In the genomic region with DNA sequence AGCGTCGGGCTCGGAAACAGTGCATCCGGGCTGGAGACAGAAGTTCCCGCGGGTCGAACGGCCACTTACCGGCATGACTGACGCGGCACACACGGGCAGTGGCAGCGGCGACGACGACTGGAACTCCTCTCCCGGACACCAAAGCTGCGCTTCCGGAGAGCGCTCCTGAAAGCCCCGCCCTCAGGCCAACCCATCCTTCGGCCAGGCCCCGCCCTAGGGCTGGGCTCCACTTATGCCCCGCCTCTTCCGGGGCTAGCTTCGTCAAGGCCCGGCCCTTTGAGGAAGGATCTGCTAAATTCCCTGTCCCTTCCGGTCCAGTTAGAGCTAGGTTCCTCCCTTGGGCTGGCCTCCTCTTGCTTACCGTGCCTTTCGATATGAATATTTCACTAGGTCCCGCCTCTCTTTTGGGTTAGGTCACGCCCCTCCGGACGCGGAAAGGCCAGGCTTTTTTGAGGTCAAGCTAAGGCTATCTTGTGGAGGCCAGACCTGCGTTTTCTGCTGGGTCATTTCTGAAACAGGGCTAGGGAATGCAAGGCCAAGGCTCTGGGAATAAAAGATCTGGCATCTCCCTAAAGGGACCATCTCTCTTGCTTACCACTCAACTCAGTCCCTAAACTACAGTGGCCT, we compare ENCODE assay signal across 8 mouse cellular contexts. TPM values are rescaled to one million over a fixed set of nuclear protein-coding genes. Genes with fewer than 3 reads are reported as not detected.
A peak's percentile ranks its signal among the peaks of the same experiment; 100 is the strongest.
DNase-seq lines count a peak whose midpoint lies in the region; ATAC-seq and TF ChIP-seq lines count a peak whose summit lies in the region.

A gene (minus strand): TSS at position 221 of the 627 bp plus-strand sequence.

- H3K27ac ChIP-seq in ES-E14 (ENCODE audit: insufficient read depth, low read depth, low read length, poor library complexity, severe bottlenecking): no peak within 1 kb of the TSS; the same call in 1 of the 2 replicates
- peak within 1 kb of the TSS; percentile 68 for H3K27ac ChIP-seq in forebrain, embryonic 15.5 days (replicated peaks)

- peak; percentile 98 for ATAC-seq in forebrain, embryonic 15.5 days (replicated peaks)
- peak; percentile 97 for ATAC-seq in neutrophil, adult 5-6 weeks (ENCODE audit: extremely low read depth, insufficient number of reproducible peaks, low FRiP score, poor library complexity, severe bottlenecking)

- H3K36me3 ChIP-seq in ES-E14 (ENCODE audit: control insufficient read depth, insufficient read depth, low read length, poor library complexity, severe bottlenecking): no peaks in the 10 kb centered on the region; the same call in 1 of the 2 replicates
- H3K36me3 ChIP-seq in forebrain, embryonic 15.5 days: no peaks in the 10 kb centered on the region

- H3K9me3 ChIP-seq in ES-E14 (ENCODE audit: control insufficient read depth, insufficient read depth, low read depth, low read length): no peaks in the 10 kb centered on the region
- H3K9me3 ChIP-seq in forebrain, embryonic 15.5 days: no peaks in the 10 kb centered on the region

- in situ Hi-C loops in ES-E14 (cut with MboI; ENCODE audit: low sequenced_read_pairs in 2 of 2, unreplicated experiment in 2 of 2): no loop called here

- H3K4me2 ChIP-seq in forebrain, embryonic 15.5 days (replicated peaks): peak within 1 kb of the TSS; percentile 92

- peak within 1 kb of the TSS; percentile 75 for H3K9ac ChIP-seq in ES-E14 (ENCODE audit: insufficient read depth, low read depth, low read length, poor library complexity, severe bottlenecking)
- H3K9ac ChIP-seq in forebrain, embryonic 15.5 days (replicated peaks): peak within 1 kb of the TSS; percentile 72

- TF ChIP-seq POLR2A in lung, adult 2 months (IDR thresholded peaks at IDR 0.05; ENCODE audit: borderline replicate concordance, extremely low read depth, low read depth, low read length): peak; percentile 96

- 1% methylated on average over 35 of the region's 36 CpGs for WGBS in forebrain, embryonic 15.5 days
- under 1% methylated on average over 36 of the region's 36 CpGs for WGBS in lung, adult 2 months

- peaks cover 0 to 8% of the 10 kb centered on the region in 2 experiments; a peak in 3 of 4 replicates for H3K4me1 ChIP-seq in ES-E14 (ENCODE audit: control insufficient read depth in 2 of 2, insufficient read depth in 2 of 2, low read length in 2 of 2, poor library complexity in 1 of 2)
- H3K4me1 ChIP-seq in forebrain, embryonic 15.5 days: peaks cover 20% of the 10 kb centered on the region
- peaks cover 2% of the 10 kb centered on the region; the same call in 1 of the 2 replicates for H3K4me1 ChIP-seq in lung, adult 2 months (ENCODE audit: control insufficient read depth, insufficient read depth, low read length)

- peak within 1 kb of the TSS; percentile 85 to 99 for H3K4me3 ChIP-seq in ES-E14 (ENCODE audit: insufficient read depth in 1 of 2, low read depth in 1 of 2, low read length in 2 of 2, poor library complexity in 1 of 2, severe bottlenecking in 1 of 2)
- peak within 1 kb of the TSS; percentile 90 for H3K4me3 ChIP-seq in forebrain, embryonic 15.5 days
- H3K4me3 ChIP-seq in lung, adult 2 months (replicated peaks; ENCODE audit: extremely low read depth, low read depth, low read length): peak within 1 kb of the TSS; percentile 87

- intact Hi-C loops in heart, postnatal 25 days (cut with DNase I): no loop called here

- peak; percentile 96 for DNase-seq in ES-E14 (ENCODE audit: low read depth, low spot score)
- peak; percentile 96 for DNase-seq in cerebellum, adult 11-12 months
- peak; percentile 95 for DNase-seq in heart, postnatal 25 days (ENCODE audit: low spot score)
- peak; percentile 91 to 94 for DNase-seq in layer of hippocampus, adult 18-20 months (ENCODE audit: low spot score in 2 of 2)
- peak; percentile 93 for DNase-seq in lung, adult 2 months
- peak; percentile 84 to 86 for DNase-seq in thymus, adult 18-20 months

- no peak for TF ChIP-seq CTCF in lung, adult 2 months (IDR thresholded peaks at IDR 0.05; ENCODE audit: insufficient read depth, low read length)

- no peaks in the 10 kb centered on the region for H3K27me3 ChIP-seq in forebrain, embryonic 15.5 days

TF ChIP-seq in ES-E14, 5 proteins besides CTCF, POLR2A, EP300 and RAD21:
- TF ChIP-seq HCFC1 (IDR thresholded peaks at IDR 0.05; ENCODE audit: borderline replicate concordance, insufficient read depth, low read length) (no peak), MAFK (IDR thresholded peaks at IDR 0.05; ENCODE audit: insufficient read depth, low read depth, low read length) (no peak), CHD2 (IDR thresholded peaks at IDR 0.05; ENCODE audit: low read depth, low read length) (no peak; the same call in 1 of the 2 replicates), ZC3H11A (IDR thresholded peaks at IDR 0.05; ENCODE audit: borderline replicate concordance, low read depth, low read length) (no peak), ZNF384 (IDR thresholded peaks at IDR 0.05; ENCODE audit: low read depth, low read length) (no peak)

RNA-seq across cellular contexts. Expression of the gene that starts here (rescaled TPM):
- total RNA-seq in ES-E14 (2012; rRNA removed): 371 and 407 TPM in 2 replicates
- 257 and 262 TPM in 2 replicates for polyA plus RNA-seq in forebrain, embryonic 15.5 days (2015; fragmentation: Nextera tagmentation; extraction: Ambion mirVana)
- 100 to 1,000 TPM; 113 to 124 TPM for total RNA-seq in heart, postnatal 25 days (2021)
- total RNA-seq in layer of hippocampus, adult 18-20 months (2021): 10 to 100 TPM; 93.8 to 94.5 TPM
- polyA plus RNA-seq in lung, adult 2 months (2012; rRNA removed): 243 and 337 TPM in 2 replicates
- total RNA-seq in neutrophil, adult 5-6 weeks (2017): 50.4 and 53.9 TPM in 2 replicates
